Mouse (Mus musculus): Measurements from ENCODE around the gene Arid1b.

Arid1b gene

GRCm38 (mm10) chr17:5329478-5329877 lies 335.3 kb downstream of the Arid1b start:
- DNase-seq: no peak

DNA sequence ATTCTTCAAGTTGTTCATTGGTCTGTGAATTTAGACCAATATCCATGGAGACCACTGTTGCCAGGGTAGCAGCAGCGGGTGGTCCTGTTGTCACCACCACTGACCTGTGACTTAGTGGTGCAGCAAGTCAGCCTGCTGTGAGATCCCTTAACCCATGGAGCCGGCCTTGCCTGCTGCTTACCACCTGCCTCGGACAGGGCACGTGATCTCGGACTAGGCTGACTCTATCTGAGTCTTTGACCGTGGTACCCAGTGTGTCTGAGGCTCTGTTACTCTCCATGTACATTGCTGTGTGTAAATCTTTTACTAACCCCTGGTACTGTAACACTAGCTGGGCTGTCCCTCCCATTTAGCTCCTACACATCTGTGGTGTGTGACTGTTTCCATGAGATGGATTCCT lies 335.9 kb downstream of the Arid1b start:
- no peak for DNase-seq

- no peak for DNase-seq
Observed at GRCm38 (mm10) chr17:5330644-5331043, 336.5 kb downstream of the Arid1b start.

GRCm38 (mm10) chr17:5331387-5331786 lies 337.3 kb downstream of the Arid1b start:
- no peak for DNase-seq

- no peak for DNase-seq
Observed at GRCm38 (mm10) chr17:5334567-5334966, 340.4 kb downstream of the Arid1b start.

GRCm38 (mm10) chr17:5344426-5344825 lies 350.3 kb downstream of the Arid1b start:
- no peak for DNase-seq

- no peak for DNase-seq
Observed at GRCm38 (mm10) chr17:5345810-5346209, 351.7 kb downstream of the Arid1b start.

DNA sequence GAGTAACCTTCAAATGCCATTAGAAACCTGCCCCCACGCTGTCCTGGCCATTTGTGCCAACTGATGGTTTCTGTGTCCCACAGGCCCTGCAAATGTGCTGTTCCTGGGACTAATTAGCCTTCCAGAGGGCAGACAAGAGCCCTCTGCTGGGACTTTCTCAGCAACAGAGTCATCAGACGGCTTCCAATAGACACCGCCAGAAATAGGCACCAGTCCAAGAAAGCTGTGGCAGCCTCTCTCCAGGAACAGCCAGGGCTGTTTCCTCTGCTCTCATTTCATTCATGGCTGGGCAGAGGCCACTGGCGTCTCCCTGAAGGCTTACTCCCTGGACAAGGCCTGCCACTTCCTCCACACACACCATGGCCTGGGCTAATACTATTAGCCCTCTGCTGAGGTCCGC lies 358.8 kb downstream of the Arid1b start:
- DNase-seq: no peak

DNA sequence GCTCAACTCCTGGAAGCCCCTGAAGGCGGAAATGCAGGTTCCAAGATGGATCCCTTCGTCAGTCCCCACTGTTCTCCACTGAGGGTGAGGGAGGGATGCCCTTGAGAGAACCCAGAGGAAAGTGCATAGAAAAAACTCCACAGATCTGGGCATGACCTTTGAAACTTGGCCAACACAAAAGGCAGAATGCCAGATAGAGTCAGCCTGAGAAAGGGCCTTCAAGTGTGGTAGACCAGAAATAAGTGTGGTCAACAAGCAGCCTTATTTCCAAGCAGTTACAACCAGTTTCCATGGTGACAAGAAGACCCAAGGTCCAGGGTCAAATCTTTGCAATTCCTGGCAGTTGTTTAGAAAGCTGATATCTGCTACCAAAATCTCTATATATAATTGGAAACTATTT lies 366.6 kb downstream of the Arid1b start:
- no peak for DNase-seq

DNA sequence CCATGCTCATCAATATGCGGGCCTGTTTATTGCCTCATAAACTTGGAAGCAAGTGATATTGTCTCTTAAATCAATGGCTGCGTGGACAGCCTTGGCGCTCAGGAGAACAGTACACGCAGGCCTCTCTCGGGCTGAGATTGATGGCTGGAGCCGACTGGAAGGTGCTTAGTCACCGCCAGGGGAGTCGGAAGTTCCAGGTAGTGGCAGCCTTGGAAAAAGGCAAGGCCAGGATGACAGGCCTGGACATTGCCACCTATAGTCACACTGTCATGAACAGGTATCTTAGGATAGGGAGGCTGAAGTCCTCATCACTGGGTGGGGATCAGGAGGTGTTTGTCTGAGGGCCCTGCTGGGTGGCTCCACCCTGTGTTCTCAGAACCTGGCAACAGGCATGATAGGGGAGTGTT lies 371.9 kb downstream of the Arid1b start:
- no peak for DNase-seq

- DNase-seq: no peak
Observed at GRCm38 (mm10) chr17:5371032-5371431, 376.9 kb downstream of the Arid1b start.

GRCm38 (mm10) chr17:5371521-5371920 lies 377.4 kb downstream of the Arid1b start:
- no peak for DNase-seq

DNA sequence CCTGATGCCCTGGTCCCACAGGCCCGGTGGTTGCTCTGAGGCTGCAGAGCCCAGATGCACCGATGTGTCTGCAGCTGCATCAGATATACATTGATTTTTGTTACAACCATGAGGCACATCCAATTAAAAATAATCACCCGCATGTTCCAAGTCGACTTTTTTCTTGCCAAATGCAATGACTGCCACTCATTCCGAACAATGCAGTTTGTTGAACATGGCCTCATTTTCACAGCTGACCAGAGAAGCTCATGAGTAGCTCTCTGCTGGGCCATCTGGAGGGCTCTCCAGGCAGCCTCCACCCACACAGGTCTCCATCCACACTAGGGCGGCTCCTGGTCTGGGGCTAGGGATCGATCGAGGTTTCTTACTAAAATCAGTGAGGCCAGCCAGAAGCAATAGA lies 378.8 kb downstream of the Arid1b start:
- DNase-seq: no peak

DNA sequence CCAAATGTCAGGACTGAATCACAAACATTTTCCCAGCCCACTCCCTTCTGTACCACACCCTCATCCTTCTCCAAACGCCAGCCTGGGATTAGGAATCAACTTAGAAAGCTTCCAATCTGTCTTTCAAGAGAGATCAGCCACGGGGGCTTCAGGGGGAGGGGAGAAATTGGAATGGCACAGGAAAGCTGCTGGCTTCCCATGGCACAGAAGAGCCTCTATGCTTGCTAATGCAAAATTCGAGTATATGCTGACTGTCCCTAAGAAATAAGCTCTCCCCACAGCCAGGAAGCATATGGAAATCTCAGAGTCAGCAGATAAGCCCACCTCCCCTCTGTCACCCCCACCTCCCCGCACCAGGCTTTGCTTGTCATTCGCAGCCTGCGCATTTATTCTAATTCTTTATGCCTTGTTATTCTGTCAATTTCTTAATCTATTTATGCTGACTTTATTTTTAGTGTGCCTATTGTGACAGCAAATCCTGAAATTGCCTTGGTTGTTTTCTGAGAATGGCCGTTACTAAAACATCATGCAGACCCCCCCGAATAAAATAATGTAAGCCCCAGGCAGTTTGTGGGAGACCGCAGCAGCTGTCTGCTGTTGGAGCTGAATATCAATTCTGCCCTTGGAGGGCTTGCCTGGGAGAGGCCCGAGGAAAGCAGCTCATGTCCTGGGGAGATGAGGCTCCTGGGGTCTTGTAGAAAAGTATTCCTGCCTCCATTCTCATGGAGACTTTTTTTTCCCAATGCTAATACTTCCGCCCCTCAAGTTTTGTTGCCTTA lies 383.2 kb downstream of the Arid1b start:
- no peak for DNase-seq

DNA sequence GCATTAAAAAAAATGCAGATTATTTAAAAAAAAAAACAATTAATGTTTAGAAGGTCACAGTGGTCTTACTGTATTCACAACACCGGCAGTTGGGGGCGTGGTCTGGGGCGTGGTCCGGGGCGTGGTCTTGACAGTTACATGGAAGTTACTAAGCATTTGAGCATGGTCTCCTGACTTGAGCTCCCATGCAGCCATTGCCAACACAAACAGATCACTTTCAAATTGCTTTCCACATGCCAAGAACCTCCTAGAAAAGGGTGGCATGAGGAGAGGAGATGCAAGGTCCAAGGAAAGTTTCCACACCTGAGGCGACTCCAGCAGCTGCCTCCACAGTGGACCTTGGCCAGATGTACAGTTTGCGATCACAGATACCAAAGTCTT lies 383.8 kb downstream of the Arid1b start:
- DNase-seq: peak; percentile 56

- DNase-seq: no peak
Observed at GRCm38 (mm10) chr17:5385694-5386093, 391.6 kb downstream of the Arid1b start.

DNA sequence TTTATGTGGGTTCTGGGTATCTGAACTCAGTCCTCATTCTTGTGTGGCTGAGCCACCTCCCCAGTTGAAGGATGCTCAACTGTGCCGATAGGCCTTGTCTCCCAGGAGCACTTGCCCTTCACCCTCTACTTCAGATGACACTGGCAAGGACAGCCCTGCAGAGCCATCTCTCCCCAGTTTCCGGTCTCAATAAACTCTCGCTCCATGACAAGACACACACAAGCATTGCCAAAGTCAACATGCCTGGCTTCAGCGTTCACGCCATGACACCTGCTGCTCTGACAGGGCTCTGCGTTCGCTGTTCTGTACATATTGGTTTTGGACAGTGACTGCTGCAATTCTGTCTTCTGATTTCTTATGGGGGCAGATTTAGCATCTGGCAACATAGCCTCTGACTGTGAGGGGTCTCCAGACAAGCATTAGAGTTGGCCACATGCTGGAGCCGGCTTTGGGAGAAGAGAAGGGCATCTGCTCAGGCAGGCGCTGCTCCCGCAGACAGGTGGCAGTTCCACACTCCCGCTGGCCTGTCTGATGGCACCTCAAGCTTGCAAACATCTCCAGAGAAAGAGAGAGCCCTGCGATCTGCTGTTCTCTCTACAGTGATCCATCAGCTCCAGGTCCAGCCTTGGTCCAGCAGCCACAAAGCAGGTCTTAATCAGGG lies 392.9 kb downstream of the Arid1b start:
- DNase-seq: no peak

GRCm38 (mm10) chr17:5388351-5388750 lies 394.2 kb downstream of the Arid1b start:
- no peak for DNase-seq

DNA sequence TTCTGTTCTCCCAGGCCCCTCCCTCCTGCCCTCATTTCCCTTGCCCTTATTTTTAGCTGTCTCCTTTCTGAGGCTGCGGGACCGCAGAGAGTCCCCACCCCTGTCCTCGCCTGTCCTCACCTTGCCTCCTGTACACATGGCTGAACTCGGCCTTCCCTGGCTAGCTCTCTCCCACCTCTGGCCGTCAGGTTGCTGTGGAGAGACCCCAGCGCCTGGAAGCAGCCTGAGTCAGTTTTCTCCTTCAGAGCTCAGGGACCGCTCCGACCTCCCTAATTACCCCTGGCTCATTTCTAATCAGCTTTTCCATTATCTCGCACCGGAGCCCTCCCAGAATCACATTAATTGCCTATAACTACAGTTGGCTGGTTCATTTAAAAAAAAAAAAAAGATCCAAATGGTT lies 396.6 kb downstream of the Arid1b start:
- DNase-seq: no peak

- no peak for DNase-seq
Observed at GRCm38 (mm10) chr17:5395454-5396205, 401.5 kb downstream of the Arid1b start.

DNA sequence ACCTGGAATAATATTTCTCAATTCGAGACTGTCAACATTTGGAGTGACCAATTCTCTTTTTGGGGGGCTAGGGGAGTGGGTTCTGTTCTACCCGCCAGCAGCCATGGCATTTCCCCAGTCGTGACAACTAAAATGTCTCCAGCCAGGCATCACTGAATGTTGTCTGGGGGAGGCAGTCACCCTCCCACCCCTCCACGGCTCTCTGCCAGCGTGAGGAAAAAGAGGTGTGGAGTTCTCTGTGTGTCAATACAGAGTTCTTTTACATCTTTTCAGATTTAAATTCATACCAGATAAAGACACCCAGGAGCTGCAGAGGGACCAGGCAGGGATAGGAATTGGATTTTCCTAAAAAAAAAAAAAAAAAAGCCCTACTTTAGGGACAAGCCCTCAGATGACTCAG lies 402.1 kb downstream of the Arid1b start:
- no peak for DNase-seq

Measured in thymus, postnatal 36 days (tissue).